Mouse (Mus musculus) erythroblast, adult 5-6 weeks (primary cell): ENCODE measurements around the gene B3galt5. TPM values are rescaled to one million over a fixed set of nuclear protein-coding genes. Genes with fewer than 3 reads are reported as not detected.
A peak's percentile ranks its signal among the peaks of the same experiment; 100 is the strongest.
"Not testable (repeated sequence)": the region's sequence is repeated elsewhere in the genome, so short reads cannot be mapped to it uniquely, and the experiment has no call there.

Source experiments
- ATAC-seq: replicated peaks from 2 replicates; pipeline ENCODE4 v1.8.0; 2016; ENCODE audit warnings: moderate number of reproducible peaks, mild to moderate bottlenecking, moderate TSS enrichment, inconsistent platforms; ENCODE audit not compliant: poor library complexity, low FRiP score, severe bottlenecking
- total RNA-seq, 2 experiments: library from RNA; stranded (forward) in 1 of 2; stranded (reverse) in 1 of 2; fragments of 150-400 nt in 1 of 2; fragments of 200-764, 138-1000 nt in 1 of 2; gene quantifications; 2 replicates each; pipeline versions ENCODE4 v1.2.3 to v1.2.4; 2015 to 2017; ENCODE audit warnings: low replicate concordance in 2 of 2

B3galt5 gene
- total RNA-seq, 2 experiments from 2014 or later, result not detected

GRCm38 (mm10) chr16:96326110-96326999 is 90.8 kb downstream of the B3galt5 start:
- ATAC-seq, result no peak

- not testable (repeated sequence) for ATAC-seq
Measured at GRCm38 (mm10) chr16:96327251-96327650, 91.7 kb downstream of the B3galt5 start.

GRCm38 (mm10) chr16:96339570-96339969 is 104.0 kb downstream of the B3galt5 start:
- no peak for ATAC-seq

- ATAC-seq, result peak; percentile 70; the same call in 1 of the 2 replicates
Measured at GRCm38 (mm10) chr16:96341269-96341668, 105.7 kb downstream of the B3galt5 start.

- ATAC-seq, result no peak
Measured at GRCm38 (mm10) chr16:96341945-96342344, 106.3 kb downstream of the B3galt5 start.

GRCm38 (mm10) chr16:96345117-96345516 is 109.5 kb downstream of the B3galt5 start:
- peak; percentile 70; the same call in 1 of the 2 replicates for ATAC-seq

- ATAC-seq, result no peak
Measured at GRCm38 (mm10) chr16:96348070-96348469, 112.5 kb downstream of the B3galt5 start.

- no peak for ATAC-seq
Measured at GRCm38 (mm10) chr16:96348766-96349165, 113.2 kb downstream of the B3galt5 start.

- no peak for ATAC-seq
Measured at GRCm38 (mm10) chr16:96351520-96351919, 115.9 kb downstream of the B3galt5 start.

GRCm38 (mm10) chr16:96353296-96353896 is 117.8 kb downstream of the B3galt5 start:
- no peak for ATAC-seq

- no peak for ATAC-seq
Measured at GRCm38 (mm10) chr16:96353996-96354395, 118.4 kb downstream of the B3galt5 start.

GRCm38 (mm10) chr16:96357903-96358302 is 122.3 kb downstream of the B3galt5 start:
- peak; percentile 82 for ATAC-seq

- ATAC-seq, result no peak
Measured at GRCm38 (mm10) chr16:96361305-96362124, 125.9 kb downstream of the B3galt5 start.

GRCm38 (mm10) chr16:96362873-96363272 is 127.3 kb downstream of the B3galt5 start:
- no peak for ATAC-seq

- no peak for ATAC-seq
Measured at GRCm38 (mm10) chr16:96363277-96363676, 127.7 kb downstream of the B3galt5 start.

- ATAC-seq, result no peak
Measured at GRCm38 (mm10) chr16:96364870-96365269, 129.3 kb downstream of the B3galt5 start.
